Mouse (Mus musculus): ENCODE measurements at regions not wholly inside any gene's neighbourhood (a gene's known extent, or its start where the extent isn't known, plus 50 kb on each side); places are given as distances from the start of the nearest gene placed in this dataset.

DNA sequence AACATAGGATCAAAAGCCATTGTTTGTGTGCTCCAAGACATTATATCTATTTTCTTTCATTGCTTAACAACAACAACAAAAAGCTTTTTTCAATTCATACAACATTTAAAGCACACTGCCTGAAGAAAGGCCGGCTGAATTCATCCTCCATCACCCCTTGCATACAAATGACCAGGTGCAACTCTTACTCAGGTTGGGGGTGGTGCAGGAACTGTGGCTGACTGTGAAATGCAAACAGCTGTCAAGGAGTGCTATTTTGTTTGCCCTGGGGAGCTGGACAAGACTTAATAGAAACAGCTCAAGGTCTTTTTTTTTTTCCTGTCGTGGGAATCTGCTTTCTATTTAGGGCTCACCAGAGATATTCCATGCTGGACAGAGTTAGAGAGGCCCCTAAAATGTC is 406.6 kb upstream of the Cldn34d start:
- no peak for DNase-seq (ENCODE audit: low spot score in 2 of 2)

- no peak for DNase-seq (ENCODE audit: low spot score in 2 of 2)
Measured at GRCm38 (mm10) chrX:77013890-77014289, 411.2 kb upstream of the Cldn34d start.

- DNase-seq (ENCODE audit: low spot score in 2 of 2) = peak; percentile 2 to 28
Measured at GRCm38 (mm10) chrX:77050401-77051381, 448.0 kb upstream of the Cldn34d start.

DNA sequence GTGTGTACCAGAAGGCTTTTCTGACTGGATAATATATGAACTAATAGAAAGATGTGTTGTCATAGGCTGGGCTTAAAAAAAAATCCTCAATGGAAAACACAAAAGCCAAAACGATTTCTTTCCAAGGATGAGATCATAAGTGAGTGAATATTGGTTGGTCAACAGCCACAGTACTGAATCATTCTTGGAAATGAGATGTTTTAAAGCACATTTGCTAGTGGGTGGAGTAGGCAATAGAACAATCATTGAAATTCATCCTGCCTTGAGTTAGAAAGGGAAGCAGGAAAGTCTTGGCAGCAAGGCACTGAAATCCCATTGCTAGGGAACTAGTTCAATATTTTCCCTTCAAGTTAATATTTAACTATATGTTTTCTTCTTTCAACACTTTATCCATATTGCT is 449.3 kb upstream of the Cldn34d start:
- DNase-seq (ENCODE audit: low spot score in 2 of 2) = peak in 1 of 2 experiments; percentile 42

- DNase-seq (ENCODE audit: low spot score in 2 of 2) = peak in 1 of 2 experiments; percentile 41
Measured at GRCm38 (mm10) chrX:77079776-77080175, 431.0 kb upstream of the Tbl1x start.

DNA sequence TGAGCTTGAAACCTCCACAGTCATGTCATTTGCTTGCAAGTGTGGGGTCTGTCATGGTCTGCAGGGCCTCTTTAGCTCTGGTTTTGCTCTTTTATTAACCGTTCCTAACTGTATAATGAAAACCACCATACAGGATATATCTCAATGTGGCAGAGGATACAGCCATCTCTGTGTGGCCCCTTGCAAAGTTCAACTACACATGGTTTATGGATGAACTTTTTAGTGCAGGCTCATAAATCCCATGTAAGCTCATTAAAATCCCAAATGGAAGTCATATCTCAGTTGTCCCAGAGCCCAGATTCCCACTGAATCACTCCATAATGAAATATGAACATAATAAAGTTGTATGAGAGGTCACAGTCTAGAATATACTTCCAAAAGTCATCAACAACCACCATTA is 428.1 kb upstream of the Tbl1x start:
- DNase-seq (ENCODE audit: low spot score in 2 of 2) = no peak

GRCm38 (mm10) chrX:77121761-77122160 is 389.1 kb upstream of the Tbl1x start:
- DNase-seq (ENCODE audit: low spot score in 2 of 2) = no peak

All from layer of hippocampus, postnatal 14 days (tissue).